ENCODE assay signal across 8 mouse cellular contexts in the genomic region with DNA sequence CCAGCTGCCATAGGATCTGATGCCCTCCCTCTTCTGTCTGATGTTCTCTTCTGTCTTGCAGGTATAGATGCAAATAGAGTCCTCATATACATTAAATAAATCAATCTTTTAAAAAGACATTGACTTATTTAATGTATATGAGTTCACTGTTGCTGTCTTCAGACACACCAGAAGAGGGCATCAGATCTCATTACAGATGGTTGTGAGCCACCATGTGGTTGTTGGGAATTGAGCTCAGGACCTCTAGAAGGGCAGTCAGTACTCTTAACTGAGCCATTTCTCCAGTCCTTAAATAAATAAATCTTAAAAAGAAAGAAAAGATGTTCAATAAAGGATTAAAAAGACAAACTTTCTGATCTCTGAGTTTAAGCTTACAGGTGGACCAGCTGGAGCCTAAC. TPM values are rescaled to one million over a fixed set of nuclear protein-coding genes. Genes with fewer than 3 reads are reported as not detected.
DNase-seq lines count a peak whose midpoint lies in the region; ATAC-seq and TF ChIP-seq lines count a peak whose summit lies in the region.

No protein-coding gene starts in this region.

- TF ChIP-seq CTCF in left cerebral cortex, adult 2 months (IDR thresholded peaks at IDR 0.05): peak; percentile 38

- H3K9me3 ChIP-seq in embryonic facial prominence, embryonic 14.5 days (ENCODE audit: control insufficient read depth, low read length): no peaks in the 10 kb centered on the region
- H3K9me3 ChIP-seq in limb, embryonic 11.5 days (ENCODE audit: control insufficient read depth, low read length): no peaks in the 10 kb centered on the region
- H3K9me3 ChIP-seq in neural tube, embryonic 15.5 days (replicated peaks): no peaks in the 10 kb centered on the region

- H3K9ac ChIP-seq in embryonic facial prominence, embryonic 14.5 days (ENCODE audit: low read depth, low read length): peak overlapping the region; percentile 98
- peak overlapping the region; percentile 81 for H3K9ac ChIP-seq in limb, embryonic 11.5 days (ENCODE audit: low read length)
- peak overlapping the region; percentile 94 for H3K9ac ChIP-seq in neural tube, embryonic 15.5 days (replicated peaks)

- H3K4me2 ChIP-seq in embryonic facial prominence, embryonic 14.5 days (ENCODE audit: low read depth, low read length): peak overlapping the region; percentile 83
- H3K4me2 ChIP-seq in limb, embryonic 11.5 days (ENCODE audit: low read depth, severe bottlenecking): peak overlapping the region; percentile 60
- H3K4me2 ChIP-seq in neural tube, embryonic 15.5 days: peak overlapping the region; percentile 62

- H3K36me3 ChIP-seq in embryonic facial prominence, embryonic 14.5 days (ENCODE audit: control insufficient read depth, insufficient read depth, low read length): peaks cover 71% of the 10 kb centered on the region
- H3K36me3 ChIP-seq in limb, embryonic 11.5 days (ENCODE audit: control insufficient read depth, insufficient read depth, low read length): peaks cover 32% of the 10 kb centered on the region
- H3K36me3 ChIP-seq in neural tube, embryonic 15.5 days: peaks cover 64% of the 10 kb centered on the region

- no peaks in the 10 kb centered on the region for H3K27me3 ChIP-seq in embryonic facial prominence, embryonic 14.5 days (replicated peaks; ENCODE audit: control insufficient read depth, insufficient read depth, low read length)
- H3K27me3 ChIP-seq in limb, embryonic 11.5 days (ENCODE audit: control insufficient read depth, insufficient read depth, low read length): no peaks in the 10 kb centered on the region
- H3K27me3 ChIP-seq in neural tube, embryonic 15.5 days (replicated peaks): no peaks in the 10 kb centered on the region

- H3K4me1 ChIP-seq in embryonic facial prominence, embryonic 14.5 days (ENCODE audit: control insufficient read depth, insufficient read depth, low read length): peaks cover 15% of the 10 kb centered on the region
- peaks cover 15% of the 10 kb centered on the region for H3K4me1 ChIP-seq in limb, embryonic 11.5 days (ENCODE audit: control insufficient read depth, insufficient read depth, low read length)
- peaks cover 46% of the 10 kb centered on the region for H3K4me1 ChIP-seq in neural tube, embryonic 15.5 days

- peak overlapping the region; percentile 93 for H3K4me3 ChIP-seq in left cerebral cortex, adult 2 months
- peak overlapping the region; percentile 85 for H3K4me3 ChIP-seq in embryonic facial prominence, embryonic 14.5 days (ENCODE audit: low read depth, low read length)
- peak overlapping the region; percentile 90 for H3K4me3 ChIP-seq in limb, embryonic 11.5 days (ENCODE audit: low read depth, low read length)
- H3K4me3 ChIP-seq in neural tube, embryonic 15.5 days (replicated peaks): peak overlapping the region; percentile 91

- ATAC-seq in embryonic facial prominence, embryonic 14.5 days (ENCODE audit: low read depth): no peak
- ATAC-seq in limb, embryonic 11.5 days (ENCODE audit: insufficient number of reproducible peaks, low FRiP score, low TSS enrichment, low read depth): no peak
- no peak for ATAC-seq in neural tube, embryonic 15.5 days (ENCODE audit: low FRiP score)

- H3K27ac ChIP-seq in left cerebral cortex, adult 2 months: 0 out of 2 replicates have a peak overlapping the region, but pooled peaks have one; percentile 80
- H3K27ac ChIP-seq in embryonic facial prominence, embryonic 14.5 days (replicated peaks; ENCODE audit: low read depth, low read length): peak overlapping the region; percentile 88; the same call in 1 of the 2 replicates
- no peak overlapping the region for H3K27ac ChIP-seq in limb, embryonic 11.5 days (replicated peaks; ENCODE audit: low read depth, low read length)
- peak overlapping the region; percentile 93; the same call in 1 of the 2 replicates for H3K27ac ChIP-seq in neural tube, embryonic 15.5 days (replicated peaks)

- no peak for DNase-seq in left cerebral cortex, adult 2 months (ENCODE audit: extremely low spot score in 1 of 2, low spot score in 2 of 2)
- DNase-seq in left cerebral cortex, adult 11 months (ENCODE audit: low spot score): no peak
- DNase-seq in embryonic facial prominence, embryonic 14.5 days (ENCODE audit: low spot score): no peak
- no peak for DNase-seq in limb, embryonic 11.5 days (ENCODE audit: low spot score)
- no peak for DNase-seq in spleen, adult 18-20 months
- DNase-seq in layer of hippocampus, adult 9-10 months (ENCODE audit: low spot score): no peak
- no peak for DNase-seq in left cerebral cortex, adult 18-20 months (ENCODE audit: low spot score in 2 of 2)

- intact Hi-C loops in left cerebral cortex, adult 2 months (cut with DNase I): loop anchor here (10.0 kb wide), 1 partner anchor 535 kb away; a partner anchor contains a TSS

RNA-seq across cellular contexts. Expression of a gene that starts 1.1 kb away (rescaled TPM):
- 10 to 100 TPM; 44.5 to 46.6 TPM for total RNA-seq in left cerebral cortex, adult 2 months (2021)
- polyA plus RNA-seq in embryonic facial prominence, embryonic 14.5 days (2014; fragmentation: Nextera tagmentation; extraction: Ambion mirVana): 30.6 and 36.3 TPM in 2 replicates
- 46.7 and 50.7 TPM in 2 replicates for polyA plus RNA-seq in limb, embryonic 11.5 days (2014; fragmentation: Nextera tagmentation; extraction: Ambion mirVana)
- polyA plus RNA-seq in neural tube, embryonic 15.5 days (2015; fragmentation: Nextera tagmentation; extraction: Ambion mirVana): 95.7 and 108 TPM in 2 replicates
- 10 to 100 TPM; 42.5 to 49.2 TPM for total RNA-seq in left cerebral cortex, adult 18-20 months (2021)

RNA-seq across cellular contexts. Expression of a gene that starts 1.2 kb away (rescaled TPM):
- total RNA-seq in left cerebral cortex, adult 2 months (2021): 100 to 1,000 TPM; 208 to 232 TPM
- 667 and 701 TPM in 2 replicates for polyA plus RNA-seq in embryonic facial prominence, embryonic 14.5 days (2014; fragmentation: Nextera tagmentation; extraction: Ambion mirVana)
- polyA plus RNA-seq in limb, embryonic 11.5 days (2014; fragmentation: Nextera tagmentation; extraction: Ambion mirVana): 757 and 772 TPM in 2 replicates
- 385 and 446 TPM in 2 replicates for polyA plus RNA-seq in neural tube, embryonic 15.5 days (2015; fragmentation: Nextera tagmentation; extraction: Ambion mirVana)
- total RNA-seq in left cerebral cortex, adult 18-20 months (2021): 100 to 1,000 TPM; 228 to 233 TPM

RNA-seq across cellular contexts. Expression of a gene that starts 6.7 kb away (rescaled TPM):
- total RNA-seq in left cerebral cortex, adult 2 months (2021): 10 to 100 TPM; 25.4 to 27.3 TPM
- polyA plus RNA-seq in embryonic facial prominence, embryonic 14.5 days (2014; fragmentation: Nextera tagmentation; extraction: Ambion mirVana): 14.4 and 15.4 TPM in 2 replicates
- polyA plus RNA-seq in limb, embryonic 11.5 days (2014; fragmentation: Nextera tagmentation; extraction: Ambion mirVana): 15.2 and 16.9 TPM in 2 replicates
- polyA plus RNA-seq in neural tube, embryonic 15.5 days (2015; fragmentation: Nextera tagmentation; extraction: Ambion mirVana): 29.4 and 32.2 TPM in 2 replicates
- 10 to 100 TPM; 27.1 to 29.1 TPM for total RNA-seq in left cerebral cortex, adult 18-20 months (2021)

RNA-seq across cellular contexts. Expression of a gene that starts 6.8 kb away (rescaled TPM):
- 10 to 100 TPM; 37.8 to 37.9 TPM for total RNA-seq in left cerebral cortex, adult 2 months (2021)
- 31.2 and 34.3 TPM in 2 replicates for polyA plus RNA-seq in embryonic facial prominence, embryonic 14.5 days (2014; fragmentation: Nextera tagmentation; extraction: Ambion mirVana)
- 42.2 and 45.1 TPM in 2 replicates for polyA plus RNA-seq in limb, embryonic 11.5 days (2014; fragmentation: Nextera tagmentation; extraction: Ambion mirVana)
- 56.6 and 58.4 TPM in 2 replicates for polyA plus RNA-seq in neural tube, embryonic 15.5 days (2015; fragmentation: Nextera tagmentation; extraction: Ambion mirVana)
- total RNA-seq in left cerebral cortex, adult 18-20 months (2021): 10 to 100 TPM; 35.3 to 39.9 TPM

RNA-seq across cellular contexts. Expression of a gene that starts 6.9 kb away (rescaled TPM):
- 10 to 100 TPM; 96.6 to 97.2 TPM for total RNA-seq in left cerebral cortex, adult 2 months (2021)
- polyA plus RNA-seq in embryonic facial prominence, embryonic 14.5 days (2014; fragmentation: Nextera tagmentation; extraction: Ambion mirVana): 42.9 and 50.8 TPM in 2 replicates
- 45.0 and 47.8 TPM in 2 replicates for polyA plus RNA-seq in limb, embryonic 11.5 days (2014; fragmentation: Nextera tagmentation; extraction: Ambion mirVana)
- 89.2 and 97.5 TPM in 2 replicates for polyA plus RNA-seq in neural tube, embryonic 15.5 days (2015; fragmentation: Nextera tagmentation; extraction: Ambion mirVana)
- total RNA-seq in left cerebral cortex, adult 18-20 months (2021): 100 to 1,000 TPM; 106 to 118 TPM
